Mouse (Mus musculus) liver, adult 2 months (tissue): ENCODE measurements around the gene Uck1.

Experiments used
- CTCF ChIP-seq: fragments of 200-500 bp; IDR thresholded peaks from 2 replicates; pipeline ENCODE4 v1.5.1; 2011; ENCODE audit warnings: low read depth, low read length, control low read depth
- POLR2A ChIP-seq: fragments of 200-500 bp; IDR thresholded peaks from 2 replicates; pipeline ENCODE4 v1.6.1; 2011; ENCODE audit warnings: low read length, control low read depth; ENCODE audit not compliant: insufficient read depth; ENCODE audit errors: extremely low read depth

- TF ChIP-seq POLR2A (no peak), CTCF (no peak)
Observed at GRCm38 (mm10) chr2:32220021-32220420, 39.9 kb downstream of the Uck1 start.
